Mouse (Mus musculus): ENCODE data around the gene Slco1a5. TPM values are rescaled to one million over a fixed set of nuclear protein-coding genes. Genes with fewer than 3 reads are reported as not detected.
"Not testable (repeated sequence)": the region's sequence is repeated elsewhere in the genome, so short reads cannot be mapped to it uniquely, and the experiment has no call there.

The Slco1a5 gene
- polyA plus RNA-seq, 1 experiment from 2014 or later, result 0.40 TPM

- H3K27me3 ChIP-seq; H3K9ac ChIP-seq; H3K4me2 ChIP-seq; H3K4me1 ChIP-seq (replicated peaks); H3K27ac ChIP-seq (replicated peaks); H3K4me3 ChIP-seq; ATAC-seq (ENCODE audit: low FRiP score, low read depth); H3K9me3 ChIP-seq; H3K36me3 ChIP-seq: not testable (repeated sequence)
- 92% methylated on average over 1 of the region's 1 CpGs for WGBS
These were observed 72.0 kb downstream of the Slco1a5 start for GRCm38 (mm10) chr6:142250738-142251307.

DNA sequence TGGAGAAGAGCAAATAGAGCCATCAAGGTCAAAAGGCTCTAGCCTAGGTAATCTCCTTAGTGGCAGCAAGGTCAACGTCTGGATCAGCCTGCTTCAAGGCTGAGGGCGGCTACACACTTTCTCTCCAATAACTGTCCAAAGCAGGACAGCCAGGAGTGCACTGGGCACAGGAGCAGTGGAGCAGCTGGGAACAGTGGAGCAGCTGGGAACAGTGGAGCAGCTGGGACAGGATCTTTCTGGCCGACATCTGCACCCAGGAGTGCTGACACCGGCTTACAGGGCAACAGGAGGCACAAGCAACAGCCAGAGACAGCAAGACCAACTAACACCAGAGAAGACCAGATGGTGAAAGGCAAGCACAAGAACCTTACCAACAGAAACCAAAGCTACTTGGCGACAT lies 77.7 kb downstream of the Slco1a5 start:
- H3K36me3 ChIP-seq, result no peaks in the 10 kb centered on the region
- no peak overlapping the region for H3K4me2 ChIP-seq
- no peak for ATAC-seq (ENCODE audit: low FRiP score, low read depth)
- no peak overlapping the region for H3K27ac ChIP-seq (replicated peaks)
- no peaks in the 10 kb centered on the region for H3K9me3 ChIP-seq
- no peaks in the 10 kb centered on the region for H3K27me3 ChIP-seq
- no peaks in the 10 kb centered on the region for H3K4me1 ChIP-seq (replicated peaks)
- H3K4me3 ChIP-seq, result no peak overlapping the region
- 88% methylated on average over 5 of the region's 5 CpGs for WGBS
- H3K9ac ChIP-seq, result no peak overlapping the region

- Histone ChIP-seq H3K9ac (no peak overlapping the region), H3K4me2 (no peak overlapping the region), H3K27me3 (no peaks in the 10 kb centered on the region), H3K27ac (replicated peaks) (no peak overlapping the region), H3K4me1 (replicated peaks) (no peaks in the 10 kb centered on the region), H3K4me3 (no peak overlapping the region), H3K36me3 (no peaks in the 10 kb centered on the region), H3K9me3 (no peaks in the 10 kb centered on the region)
- ATAC-seq (ENCODE audit: low FRiP score, low read depth), result no peak
- 82% methylated on average over 1 of the region's 1 CpGs for WGBS
These were observed 83.3 kb downstream of the Slco1a5 start for GRCm38 (mm10) chr6:142239468-142239867.

- Histone ChIP-seq H3K4me3 (no peak overlapping the region), H3K4me1 (replicated peaks) (no peaks in the 10 kb centered on the region), H3K27me3 (no peaks in the 10 kb centered on the region), H3K9me3 (no peaks in the 10 kb centered on the region), H3K36me3 (no peaks in the 10 kb centered on the region), H3K9ac (no peak overlapping the region), H3K4me2 (no peak overlapping the region), H3K27ac (replicated peaks) (no peak overlapping the region)
- ATAC-seq (ENCODE audit: low FRiP score, low read depth), result no peak
These were observed 102.6 kb downstream of the Slco1a5 start for GRCm38 (mm10) chr6:142220138-142220537.

DNA sequence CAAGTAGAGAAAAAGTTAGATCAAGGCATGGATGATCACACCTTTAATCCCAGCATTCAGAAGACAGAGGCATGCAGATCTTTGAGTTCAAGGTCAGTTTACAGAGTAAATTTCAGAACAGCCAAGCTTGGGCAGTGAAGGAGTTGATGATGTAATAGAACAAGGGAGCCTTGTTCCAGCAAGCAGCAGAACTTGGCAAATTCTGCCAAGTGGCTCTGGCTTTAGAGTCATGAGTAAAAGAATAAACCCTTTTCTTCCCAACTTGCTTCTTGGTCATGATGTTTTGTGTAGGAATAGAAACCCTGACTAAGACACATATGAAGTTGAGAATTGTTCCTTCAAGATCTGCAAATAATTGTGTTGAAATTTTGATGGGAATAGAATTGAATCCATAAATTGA lies 111.0 kb downstream of the Slco1a5 start:
- ATAC-seq (ENCODE audit: low FRiP score, low read depth), result no peak
- no peaks in the 10 kb centered on the region for H3K27me3 ChIP-seq
- H3K4me1 ChIP-seq (replicated peaks), result no peaks in the 10 kb centered on the region
- H3K9me3 ChIP-seq, result no peaks in the 10 kb centered on the region
- no peaks in the 10 kb centered on the region for H3K36me3 ChIP-seq
- H3K4me2 ChIP-seq, result no peak overlapping the region
- no peak overlapping the region for H3K9ac ChIP-seq
- no peak overlapping the region for H3K4me3 ChIP-seq
- no peak overlapping the region for H3K27ac ChIP-seq (replicated peaks)

- Histone ChIP-seq H3K9me3 (no peaks in the 10 kb centered on the region), H3K36me3 (no peaks in the 10 kb centered on the region), H3K27ac (replicated peaks) (no peak overlapping the region), H3K9ac (no peak overlapping the region), H3K4me3 (no peak overlapping the region), H3K4me1 (replicated peaks) (no peaks in the 10 kb centered on the region), H3K27me3 (no peaks in the 10 kb centered on the region), H3K4me2 (no peak overlapping the region)
- ATAC-seq (ENCODE audit: low FRiP score, low read depth), result no peak
These were observed 113.0 kb downstream of the Slco1a5 start for GRCm38 (mm10) chr6:142209749-142210148.

DNA sequence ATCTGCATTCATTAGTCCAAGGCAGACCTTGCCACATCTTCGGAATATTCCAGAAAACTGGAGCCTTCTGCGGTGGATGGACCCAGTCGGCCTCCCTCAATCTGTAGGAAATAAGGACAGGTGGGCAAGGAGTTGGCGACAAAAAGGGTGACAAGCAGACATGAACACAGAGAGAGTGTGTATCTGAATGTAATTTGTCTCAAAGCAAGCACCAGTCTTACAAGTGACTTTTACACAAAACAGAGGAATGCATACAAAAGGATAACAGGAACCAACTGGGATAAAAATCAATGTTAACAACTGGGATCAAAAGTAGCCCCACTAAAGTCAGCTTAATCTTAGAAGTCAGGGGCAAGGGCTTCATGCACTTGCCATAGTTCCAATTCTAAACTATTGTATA lies 114.4 kb downstream of the Slco1a5 start, which contains the start of gene Slco1a6:
Slco1a6 (minus strand) TSS at position 101 of the 400 bp plus-strand sequence.
- Histone ChIP-seq H3K9ac (no peak within 1 kb of the TSS), H3K27ac (replicated peaks) (no peak within 1 kb of the TSS), H3K27me3 (no peaks in the 10 kb centered on the region), H3K9me3 (no peaks in the 10 kb centered on the region), H3K4me1 (replicated peaks) (no peaks in the 10 kb centered on the region), H3K4me2 (no peak within 1 kb of the TSS), H3K4me3 (no peak within 1 kb of the TSS), H3K36me3 (no peaks in the 10 kb centered on the region)
- ATAC-seq (ENCODE audit: low FRiP score, low read depth), result no peak
- 87% methylated on average over 4 of the region's 4 CpGs for WGBS

- H3K36me3 ChIP-seq, result no peaks in the 10 kb centered on the region
- no peak overlapping the region for H3K4me3 ChIP-seq
- H3K27me3 ChIP-seq, result no peaks in the 10 kb centered on the region
- H3K9me3 ChIP-seq, result no peaks in the 10 kb centered on the region
- H3K27ac ChIP-seq (replicated peaks), result no peak overlapping the region
- H3K9ac ChIP-seq, result no peak overlapping the region
- no peaks in the 10 kb centered on the region for H3K4me1 ChIP-seq (replicated peaks)
- H3K4me2 ChIP-seq, result no peak overlapping the region
- ATAC-seq (ENCODE audit: low FRiP score, low read depth), result no peak
These were observed 122.3 kb downstream of the Slco1a5 start for GRCm38 (mm10) chr6:142200524-142200923.

GRCm38 (mm10) chr6:142194245-142194644 lies 128.5 kb downstream of the Slco1a5 start:
- Histone ChIP-seq H3K9me3 (no peaks in the 10 kb centered on the region), H3K4me3 (no peak overlapping the region), H3K27me3 (no peaks in the 10 kb centered on the region), H3K9ac (no peak overlapping the region), H3K27ac (replicated peaks) (no peak overlapping the region), H3K4me1 (replicated peaks) (no peaks in the 10 kb centered on the region), H3K36me3 (no peaks in the 10 kb centered on the region), H3K4me2 (no peak overlapping the region)
- ATAC-seq (ENCODE audit: low FRiP score, low read depth), result no peak
- 90% methylated on average over 8 of the region's 8 CpGs for WGBS

- no peak overlapping the region for H3K27ac ChIP-seq (replicated peaks)
- WGBS, result 89% methylated on average over 1 of the region's 1 CpGs
- H3K36me3 ChIP-seq, result no peaks in the 10 kb centered on the region
- ATAC-seq (ENCODE audit: low FRiP score, low read depth), result no peak
- H3K9me3 ChIP-seq, result no peaks in the 10 kb centered on the region
- no peaks in the 10 kb centered on the region for H3K27me3 ChIP-seq
- H3K9ac ChIP-seq, result no peak overlapping the region
- H3K4me1 ChIP-seq (replicated peaks), result no peaks in the 10 kb centered on the region
- no peak overlapping the region for H3K4me2 ChIP-seq
- H3K4me3 ChIP-seq, result no peak overlapping the region
These were observed 130.8 kb downstream of the Slco1a5 start for GRCm38 (mm10) chr6:142191962-142192361.

GRCm38 (mm10) chr6:142187426-142187825 lies 135.4 kb downstream of the Slco1a5 start:
- ATAC-seq (ENCODE audit: low FRiP score, low read depth), result no peak
- H3K9me3 ChIP-seq, result no peaks in the 10 kb centered on the region
- H3K36me3 ChIP-seq, result no peaks in the 10 kb centered on the region
- no peak overlapping the region for H3K4me3 ChIP-seq
- no peak overlapping the region for H3K27ac ChIP-seq (replicated peaks)
- no peak overlapping the region for H3K9ac ChIP-seq
- 98% methylated on average over 3 of the region's 3 CpGs for WGBS
- H3K4me2 ChIP-seq, result no peak overlapping the region
- H3K27me3 ChIP-seq, result no peaks in the 10 kb centered on the region
- no peaks in the 10 kb centered on the region for H3K4me1 ChIP-seq (replicated peaks)

DNA sequence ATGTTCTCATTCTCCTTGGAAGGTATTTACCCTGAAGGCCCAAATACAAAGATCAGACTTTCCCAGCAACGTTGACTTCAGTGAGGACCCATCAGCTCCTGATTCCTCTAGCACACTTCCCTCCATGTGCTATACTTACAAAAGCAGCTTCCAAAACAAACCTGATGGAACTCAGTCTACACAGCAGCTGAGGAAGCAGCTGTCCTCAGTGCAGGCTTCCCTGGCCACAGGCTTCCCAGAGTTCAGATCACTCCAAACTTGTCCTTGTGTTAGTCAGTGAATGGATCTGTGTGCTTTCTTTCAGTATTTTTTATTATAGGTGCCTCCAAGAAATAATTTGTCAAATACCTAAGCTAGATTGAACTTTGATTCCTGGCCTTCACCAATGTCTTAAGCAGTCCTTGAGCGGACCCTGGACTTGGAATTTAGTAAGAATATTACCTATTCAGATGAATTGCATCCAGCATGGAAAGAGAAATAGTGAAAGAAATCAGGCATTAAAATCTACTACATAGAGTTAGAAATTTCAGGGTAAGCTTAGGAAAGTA lies 136.8 kb downstream of the Slco1a5 start:
- Histone ChIP-seq H3K4me2 (no peak overlapping the region), H3K9me3 (no peaks in the 10 kb centered on the region), H3K9ac (no peak overlapping the region), H3K36me3 (no peaks in the 10 kb centered on the region), H3K4me1 (replicated peaks) (no peaks in the 10 kb centered on the region), H3K27me3 (no peaks in the 10 kb centered on the region), H3K4me3 (no peak overlapping the region), H3K27ac (replicated peaks) (no peak overlapping the region)
- ATAC-seq (ENCODE audit: low FRiP score, low read depth), result no peak
- 86% methylated on average over 2 of the region's 2 CpGs for WGBS
